Mouse (Mus musculus): ENCODE results near the gene Slc10a1.
A peak's percentile ranks its signal among the peaks of the same experiment; 100 is the strongest.
"Not testable (repeated sequence)": the region's sequence is repeated elsewhere in the genome, so short reads cannot be mapped to it uniquely, and the experiment has no call there.

The Slc10a1 gene

GRCm38 (mm10) chr12:80966059-80966838 lies 2.3 kb downstream of the Slc10a1 start:
- DNase-seq (ENCODE audit: low spot score in 2 of 2): no peak

DNA sequence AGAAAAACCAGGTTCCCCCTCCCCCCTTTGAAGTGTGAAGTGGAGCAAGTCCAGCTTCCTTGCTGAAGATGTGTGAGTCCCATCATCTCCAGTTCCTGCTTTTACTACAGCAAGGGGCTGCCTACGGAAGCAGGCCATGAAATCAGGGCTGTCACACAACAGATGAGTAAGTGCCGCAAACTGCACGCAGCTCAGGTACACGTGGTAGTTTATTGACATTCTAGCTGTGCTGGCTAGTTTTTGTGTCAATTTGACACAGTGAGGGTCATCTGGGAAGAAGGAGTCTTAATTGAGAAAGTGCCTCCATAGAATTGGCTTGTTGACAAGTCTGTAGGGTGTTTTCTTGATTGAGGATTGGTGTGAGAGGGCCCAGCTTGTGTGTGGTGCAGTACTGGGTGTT lies 5.9 kb downstream of the Slc10a1 start:
- no peak for DNase-seq (ENCODE audit: low spot score in 2 of 2)

DNA sequence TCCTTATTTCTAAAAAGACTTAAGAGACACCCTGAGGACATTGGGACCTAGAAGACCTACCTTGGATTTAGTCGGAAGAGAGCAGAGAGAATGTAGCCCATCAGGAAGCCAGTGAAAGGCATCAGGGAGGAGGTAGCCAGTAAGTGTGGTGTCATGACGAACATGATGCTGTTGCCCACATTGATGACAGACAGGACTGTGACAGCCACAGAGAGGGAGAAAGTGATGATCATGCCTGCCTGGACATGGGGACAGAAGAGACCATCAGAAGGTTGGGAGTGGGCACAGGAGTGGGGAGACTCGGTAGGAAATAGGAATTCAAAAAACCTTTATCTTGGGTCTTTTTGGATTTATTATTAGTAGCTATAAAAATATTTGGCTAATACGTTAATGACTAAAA lies 10.5 kb downstream of the Slc10a1 start:
- DNase-seq (ENCODE audit: low spot score in 2 of 2): no peak

DNA sequence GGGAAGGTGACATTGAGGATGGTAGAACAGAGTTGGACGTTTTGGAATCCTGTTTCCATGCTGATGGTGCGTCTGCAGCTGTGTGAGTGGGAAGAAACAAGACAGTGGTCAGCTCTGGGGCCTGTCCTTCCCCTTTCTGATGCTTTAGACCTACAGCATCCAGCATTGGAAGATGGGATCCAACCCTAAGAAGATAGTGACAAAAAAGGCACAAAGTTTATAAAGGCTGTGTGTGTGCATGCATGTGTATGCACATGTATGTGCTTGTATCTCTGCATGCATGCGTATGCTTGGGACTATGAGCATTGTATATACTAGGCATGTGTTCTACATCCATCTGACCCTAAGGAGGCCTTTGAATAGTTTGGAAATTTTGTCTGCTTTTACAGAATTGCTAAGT lies 12.5 kb downstream of the Slc10a1 start:
- DNase-seq (ENCODE audit: low spot score in 2 of 2): no peak

GRCm38 (mm10) chr12:80952526-80952925 lies 16.0 kb downstream of the Slc10a1 start:
- DNase-seq (ENCODE audit: low spot score in 2 of 2): no peak

DNA sequence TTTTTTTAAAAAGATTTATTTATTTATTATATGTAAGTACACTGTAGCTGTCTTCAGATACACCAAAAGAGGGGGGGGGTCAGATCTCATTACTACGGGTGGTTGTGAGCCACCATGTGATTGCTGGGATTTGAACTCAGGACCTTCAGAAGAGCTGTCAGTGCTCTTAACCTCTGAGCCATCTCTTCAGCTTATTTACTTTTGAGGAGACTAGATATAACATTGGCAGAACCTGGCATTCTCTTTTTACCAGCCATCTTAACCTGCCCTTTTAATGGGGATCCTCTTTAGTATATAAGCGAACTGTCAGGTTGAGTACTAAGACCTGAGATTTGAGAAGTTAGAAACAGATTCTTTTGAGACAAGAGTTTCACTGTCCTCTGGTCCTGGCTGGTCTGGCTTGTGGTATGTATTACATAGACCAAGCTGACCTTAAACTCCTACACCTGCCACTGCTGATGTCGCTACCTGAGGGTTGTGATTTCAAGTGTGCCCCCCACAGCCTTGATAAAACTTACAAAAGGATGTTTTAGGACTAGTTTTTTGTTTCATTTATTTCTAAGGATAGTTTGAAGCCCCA lies 16.8 kb downstream of the Slc10a1 start:
- DNase-seq (ENCODE audit: low spot score in 2 of 2): no peak

DNA sequence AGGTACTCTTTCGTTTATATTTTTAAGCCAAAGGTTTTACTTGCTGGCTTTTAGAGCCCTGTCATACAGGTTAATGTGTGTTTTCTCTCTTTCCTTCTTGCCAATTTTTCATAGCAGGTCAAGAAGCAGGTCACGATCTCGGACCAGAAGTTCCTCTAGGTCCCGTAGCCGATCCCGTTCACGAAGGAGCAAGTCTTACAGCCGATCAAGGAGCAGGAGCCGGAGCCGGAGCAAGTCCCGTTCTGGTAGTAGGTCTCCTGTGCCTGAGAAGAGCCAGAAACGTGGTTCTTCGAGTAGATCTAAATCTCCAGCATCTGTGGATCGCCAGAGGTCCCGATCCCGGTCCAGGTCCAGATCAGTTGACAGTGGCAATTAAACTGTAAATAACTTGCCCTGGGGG lies 18.9 kb downstream of the Slc10a1 start:
- not testable (repeated sequence) for DNase-seq (ENCODE audit: low spot score in 2 of 2)

DNA sequence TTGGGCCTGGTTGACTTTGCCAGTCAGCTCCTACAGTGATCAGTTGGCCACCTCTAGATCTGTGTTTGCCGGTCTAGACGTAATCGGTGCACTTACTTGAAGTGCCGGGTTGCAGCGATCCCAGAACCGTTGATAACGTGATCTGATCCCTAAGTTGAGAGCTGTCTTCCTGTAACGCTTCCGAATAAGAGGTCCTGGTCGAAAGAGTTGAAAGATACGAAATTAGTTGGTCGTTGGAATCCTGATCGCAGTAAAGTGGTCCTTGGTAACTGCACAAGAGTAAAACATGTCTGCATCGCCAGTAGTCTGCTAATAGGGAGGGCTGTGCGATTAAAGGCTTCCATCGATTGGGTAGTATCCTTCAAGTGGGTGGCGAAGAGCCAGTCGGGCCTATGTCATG lies 20.3 kb downstream of the Slc10a1 start:
- no peak for DNase-seq (ENCODE audit: low spot score in 2 of 2)

GRCm38 (mm10) chr12:80945996-80946355 lies 22.5 kb downstream of the Slc10a1 start:
- peak; percentile 89 to 95 for DNase-seq (ENCODE audit: low spot score in 2 of 2)

GRCm38 (mm10) chr12:80945334-80945995 lies 23.0 kb downstream of the Slc10a1 start, which contains the start of gene Srsf5:
Gene Srsf5, plus strand, starts transcription at chr12:80945504.
- peak; percentile 95 to 98 for DNase-seq (ENCODE audit: low spot score in 2 of 2)

DNA sequence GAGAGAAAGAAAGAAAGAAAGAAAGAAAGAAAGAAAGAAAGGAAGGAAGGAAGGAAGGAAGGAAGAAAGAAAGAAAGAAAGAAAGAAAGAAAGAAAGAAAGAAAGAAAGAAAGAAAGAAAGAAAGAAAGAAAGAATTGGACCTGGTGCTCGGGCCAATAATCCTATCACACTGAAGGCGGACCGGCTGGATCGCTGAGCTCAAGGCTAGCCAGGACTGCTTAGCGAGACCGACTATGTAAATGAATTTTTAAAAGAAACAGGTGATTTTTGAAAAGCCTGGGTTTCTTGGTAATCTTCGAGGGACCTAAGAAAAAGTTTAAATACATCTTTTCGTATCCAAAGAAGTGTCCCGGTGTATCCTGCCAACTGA lies 23.6 kb downstream of the Slc10a1 start:
- not testable (repeated sequence) for DNase-seq (ENCODE audit: low spot score in 2 of 2)

GRCm38 (mm10) chr12:80944204-80944603 lies 24.3 kb downstream of the Slc10a1 start:
- DNase-seq (ENCODE audit: low spot score in 2 of 2): no peak

DNA sequence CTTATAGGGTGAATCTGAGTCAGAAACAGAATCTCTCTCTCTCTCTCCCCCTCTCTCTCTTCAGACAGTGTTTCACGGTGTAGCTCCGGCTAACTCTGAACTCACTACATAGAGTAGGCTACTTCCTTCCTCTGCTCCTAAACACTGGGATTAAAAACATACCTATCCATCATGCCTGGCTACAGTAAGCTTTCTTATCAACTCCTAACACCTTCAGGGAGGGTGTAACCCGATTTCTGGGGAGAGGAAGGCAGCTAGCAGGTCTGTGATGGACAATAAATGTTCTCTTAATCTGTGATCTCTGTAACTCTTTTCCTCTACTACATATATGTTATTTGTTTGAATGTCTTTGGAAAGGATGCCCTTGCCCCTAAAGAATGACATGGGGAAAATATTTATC lies 25.1 kb downstream of the Slc10a1 start:
- no peak for DNase-seq (ENCODE audit: low spot score in 2 of 2)

GRCm38 (mm10) chr12:80941886-80942285 lies 26.6 kb downstream of the Slc10a1 start:
- no peak for DNase-seq (ENCODE audit: low spot score in 2 of 2)

- no peak for DNase-seq (ENCODE audit: low spot score in 2 of 2)
Observed at GRCm38 (mm10) chr12:80939165-80939564, 29.3 kb downstream of the Slc10a1 start.

DNA sequence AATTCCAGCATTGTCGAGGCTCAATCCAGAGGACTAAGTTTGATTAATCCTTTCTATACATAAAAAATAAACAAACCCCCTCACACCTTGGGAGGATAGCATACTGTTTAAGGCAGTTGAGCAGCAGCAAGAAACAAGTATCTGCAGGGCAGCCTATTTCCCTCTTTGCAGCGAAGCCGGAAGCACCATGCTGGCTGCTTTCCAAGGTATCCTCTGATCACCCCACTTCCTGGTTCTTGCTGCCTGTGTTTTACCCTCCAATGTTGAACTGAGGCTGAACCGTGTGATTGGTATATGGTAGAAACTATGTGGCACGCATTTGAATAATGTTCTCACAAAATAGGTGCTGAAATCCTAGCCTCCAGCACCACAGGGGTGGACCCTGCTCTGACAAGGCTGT lies 29.9 kb downstream of the Slc10a1 start:
- DNase-seq (ENCODE audit: low spot score in 2 of 2): no peak

GRCm38 (mm10) chr12:80937331-80938029 lies 31.0 kb downstream of the Slc10a1 start:
- DNase-seq (ENCODE audit: low spot score in 2 of 2): no peak

- no peak for DNase-seq (ENCODE audit: low spot score in 2 of 2)
Observed at GRCm38 (mm10) chr12:80936751-80937150, 31.8 kb downstream of the Slc10a1 start.

- DNase-seq (ENCODE audit: low spot score in 2 of 2): no peak
Observed at GRCm38 (mm10) chr12:80932865-80933264, 35.6 kb downstream of the Slc10a1 start.

DNA sequence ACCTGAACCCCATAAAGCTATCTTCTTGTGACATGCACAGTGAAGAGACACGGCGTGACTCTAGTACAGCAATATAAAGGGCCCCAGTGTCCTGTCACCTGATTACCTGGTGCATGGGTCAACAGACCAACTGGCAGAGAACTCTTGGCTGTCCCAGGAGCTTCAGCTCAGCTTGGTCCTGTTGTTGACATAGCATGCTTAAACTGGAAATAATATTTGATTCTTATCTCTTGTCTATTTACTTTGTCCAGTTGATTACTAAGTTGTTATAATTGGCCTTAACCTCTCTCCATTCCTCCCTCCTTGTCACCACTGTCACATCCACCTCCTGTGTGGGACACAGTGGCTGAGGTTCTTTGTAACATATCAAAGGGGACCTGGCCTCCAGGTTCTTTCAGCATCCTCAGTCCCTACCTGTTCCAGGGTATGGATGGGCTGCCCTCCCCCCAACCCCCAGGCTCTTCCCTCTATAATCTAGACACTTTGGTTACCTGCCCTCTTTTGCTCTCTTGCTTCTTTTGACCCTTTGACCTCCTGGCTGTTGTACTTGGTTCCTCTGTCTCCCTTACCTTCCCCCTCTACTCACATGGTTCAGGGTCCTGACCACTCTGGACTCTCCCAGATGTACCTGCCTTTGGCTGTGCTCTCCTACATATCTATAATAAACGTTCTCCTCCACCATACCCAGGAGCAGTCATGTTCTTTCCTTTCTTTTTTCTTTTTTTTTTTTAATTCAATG lies 36.9 kb downstream of the Slc10a1 start:
- no peak for DNase-seq (ENCODE audit: low spot score in 2 of 2)

GRCm38 (mm10) chr12:80930141-80930540 lies 38.4 kb downstream of the Slc10a1 start:
- no peak for DNase-seq (ENCODE audit: low spot score in 2 of 2)

DNA sequence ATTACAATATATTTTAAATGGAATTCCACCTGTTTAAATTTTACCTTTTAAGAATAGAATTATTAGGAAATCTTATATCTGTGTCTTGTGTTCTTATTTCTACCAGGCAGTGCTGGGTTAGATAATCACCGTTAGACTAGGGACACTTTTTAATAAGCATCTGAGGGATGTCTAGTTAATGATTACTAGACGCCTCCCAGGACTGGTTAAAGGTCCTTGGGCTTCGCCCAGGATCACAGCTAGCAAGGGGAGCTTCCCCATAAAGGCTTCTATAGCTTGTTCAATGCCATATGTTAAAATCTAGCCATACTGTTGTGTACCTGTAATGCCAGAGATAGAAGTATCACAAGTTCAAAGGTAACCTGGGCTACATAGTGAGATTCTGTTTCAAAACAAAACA lies 39.6 kb downstream of the Slc10a1 start:
- no peak for DNase-seq (ENCODE audit: low spot score in 2 of 2)
